Mouse (Mus musculus): ENCODE results near the gene Olfr802. TPM values are rescaled to one million over a fixed set of nuclear protein-coding genes. Genes with fewer than 3 reads are reported as not detected.

Gene Olfr802
- polyA plus RNA-seq, 1 experiment from 2014 or later = not detected

Small RNA genes within 50 kb of the gene (microRNA-seq; reads per million reads assigned to microRNA genes)
- not detected for gene Gm24485

Other genes with a start within 250 kb of the Olfr802 start
- not detected in 2 replicates for gene Olfr787, start 226.3 kb downstream of the Olfr802 start, polyA plus RNA-seq (2015; fragmentation: Nextera tagmentation; extraction: Ambion mirVana)
- not detected in 2 replicates for gene Olfr788, start 217.2 kb downstream of the Olfr802 start, polyA plus RNA-seq (2015; fragmentation: Nextera tagmentation; extraction: Ambion mirVana)
- gene Olfr789, start 203.4 kb downstream of the Olfr802 start, polyA plus RNA-seq (2015; fragmentation: Nextera tagmentation; extraction: Ambion mirVana) = not detected in 2 replicates
- not detected in 2 replicates for gene Olfr790, start 189.7 kb downstream of the Olfr802 start, polyA plus RNA-seq (2015; fragmentation: Nextera tagmentation; extraction: Ambion mirVana)
- not detected in 2 replicates for gene Olfr791, start 166.4 kb downstream of the Olfr802 start, polyA plus RNA-seq (2015; fragmentation: Nextera tagmentation; extraction: Ambion mirVana)
- gene Olfr792, start 149.0 kb downstream of the Olfr802 start, polyA plus RNA-seq (2015; fragmentation: Nextera tagmentation; extraction: Ambion mirVana) = not detected in 2 replicates
- not detected in 2 replicates for gene Olfr794, start 120.5 kb downstream of the Olfr802 start, polyA plus RNA-seq (2015; fragmentation: Nextera tagmentation; extraction: Ambion mirVana)
- gene Olfr796, start 75.6 kb downstream of the Olfr802 start, polyA plus RNA-seq (2015; fragmentation: Nextera tagmentation; extraction: Ambion mirVana) = not detected in 2 replicates
- not detected in 2 replicates for gene Olfr798, start 60.2 kb downstream of the Olfr802 start, polyA plus RNA-seq (2015; fragmentation: Nextera tagmentation; extraction: Ambion mirVana)
- not detected in 2 replicates for gene Olfr799, start 50.7 kb downstream of the Olfr802 start, polyA plus RNA-seq (2015; fragmentation: Nextera tagmentation; extraction: Ambion mirVana)
- not detected in 2 replicates for gene Olfr800, start 30.5 kb downstream of the Olfr802 start, polyA plus RNA-seq (2015; fragmentation: Nextera tagmentation; extraction: Ambion mirVana)
- gene Olfr801, start 14.3 kb downstream of the Olfr802 start, polyA plus RNA-seq (2015; fragmentation: Nextera tagmentation; extraction: Ambion mirVana) = not detected in 2 replicates
- gene Olfr803, start 6.1 kb upstream of the Olfr802 start, polyA plus RNA-seq (2015; fragmentation: Nextera tagmentation; extraction: Ambion mirVana) = not detected in 2 replicates
- not detected in 2 replicates for gene Olfr804, start 15.0 kb upstream of the Olfr802 start, polyA plus RNA-seq (2015; fragmentation: Nextera tagmentation; extraction: Ambion mirVana)
- not detected in 2 replicates for gene Olfr805, start 41.2 kb upstream of the Olfr802 start, polyA plus RNA-seq (2015; fragmentation: Nextera tagmentation; extraction: Ambion mirVana)
- not detected in 2 replicates for gene Olfr806, start 53.8 kb upstream of the Olfr802 start, polyA plus RNA-seq (2015; fragmentation: Nextera tagmentation; extraction: Ambion mirVana)
- not detected in 2 replicates for gene Olfr807, start 69.6 kb upstream of the Olfr802 start, polyA plus RNA-seq (2015; fragmentation: Nextera tagmentation; extraction: Ambion mirVana)
- gene Olfr808, start 77.3 kb upstream of the Olfr802 start, polyA plus RNA-seq (2015; fragmentation: Nextera tagmentation; extraction: Ambion mirVana) = not detected in 2 replicates
- not detected in 2 replicates for gene Olfr809, start 86.5 kb upstream of the Olfr802 start, polyA plus RNA-seq (2015; fragmentation: Nextera tagmentation; extraction: Ambion mirVana)
- not detected in 2 replicates for gene Olfr810, start 106.7 kb upstream of the Olfr802 start, polyA plus RNA-seq (2015; fragmentation: Nextera tagmentation; extraction: Ambion mirVana)
- gene Olfr811, start 116.2 kb upstream of the Olfr802 start, polyA plus RNA-seq (2015; fragmentation: Nextera tagmentation; extraction: Ambion mirVana) = not detected in 2 replicates
- not detected in 2 replicates for gene Olfr812, start 157.9 kb upstream of the Olfr802 start, polyA plus RNA-seq (2015; fragmentation: Nextera tagmentation; extraction: Ambion mirVana)
- gene Olfr813, start 167.2 kb upstream of the Olfr802 start, polyA plus RNA-seq (2015; fragmentation: Nextera tagmentation; extraction: Ambion mirVana) = not detected in 2 replicates
- not detected in 2 replicates for gene Olfr814, start 191.7 kb upstream of the Olfr802 start, polyA plus RNA-seq (2015; fragmentation: Nextera tagmentation; extraction: Ambion mirVana)
- not detected in 2 replicates for gene Olfr815, start 217.7 kb upstream of the Olfr802 start, polyA plus RNA-seq (2015; fragmentation: Nextera tagmentation; extraction: Ambion mirVana)
- not detected in 2 replicates for gene Olfr816, start 227.4 kb upstream of the Olfr802 start, polyA plus RNA-seq (2015; fragmentation: Nextera tagmentation; extraction: Ambion mirVana)

Data from heart, embryonic 16.5 days (tissue).